Mouse (Mus musculus) cerebellum, adult 2 months (tissue): Measurements from ENCODE around the gene Tmem258.

Experiments used
- CTCF ChIP-seq: fragments of 200-500 bp; IDR thresholded peaks from 2 replicates; pipeline ENCODE4 v1.5.1; 2011; ENCODE audit warnings: low read depth, mild to moderate bottlenecking, control low read depth, low read length, moderate library complexity, borderline replicate concordance; ENCODE audit not compliant: insufficient read depth
- POLR2A ChIP-seq: fragments of 200-500 bp; IDR thresholded peaks from 2 replicates; pipeline ENCODE4 v1.6.1; 2011; ENCODE audit warnings: low read length, control low read depth, borderline replicate concordance; ENCODE audit not compliant: insufficient read depth

GRCm38 (mm10) chr19:10176941-10177372 lies 26.9 kb upstream of the Tmem258 start:
- TF ChIP-seq CTCF (no peak), POLR2A (no peak)
